Mouse (Mus musculus) mouse trophoblast stem cell (cell line): Measurements from ENCODE around the gene Grb2.

Experiments
- in situ Hi-C, 2 experiments: fragments of 300-500 bp; cut with MseI, MboI; formaldehyde crosslinking; loops; 2 replicates in 1 of 2; 3 replicates in 1 of 2; pipeline ENCODE4 v1.15.1; 2025

Gene Grb2

GRCm38 (mm10) chr11:115689137-115689915 lies 19.1 kb downstream of the Grb2 start:
- in situ Hi-C loops, result no loop called here

DNA sequence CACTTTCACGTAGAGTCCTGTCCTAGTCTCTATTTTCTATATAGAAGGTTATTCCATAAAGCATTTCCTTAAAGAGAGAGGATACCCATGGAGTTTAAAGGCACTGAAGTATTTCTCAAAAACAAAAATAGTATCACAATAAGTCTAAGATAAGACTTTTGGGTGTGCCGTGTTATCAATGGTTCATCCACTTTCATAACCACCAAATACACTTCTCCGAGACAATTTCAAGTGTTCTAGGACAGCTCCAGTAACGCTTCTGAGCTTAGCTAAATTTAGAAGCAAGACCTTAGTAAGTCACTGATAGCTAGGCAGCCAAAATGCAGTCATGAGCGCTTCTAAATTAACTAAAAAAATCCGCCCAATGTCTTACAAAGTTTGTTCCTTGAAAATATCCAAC lies 22.0 kb downstream of the Grb2 start:
- in situ Hi-C loops, result no loop called here

DNA sequence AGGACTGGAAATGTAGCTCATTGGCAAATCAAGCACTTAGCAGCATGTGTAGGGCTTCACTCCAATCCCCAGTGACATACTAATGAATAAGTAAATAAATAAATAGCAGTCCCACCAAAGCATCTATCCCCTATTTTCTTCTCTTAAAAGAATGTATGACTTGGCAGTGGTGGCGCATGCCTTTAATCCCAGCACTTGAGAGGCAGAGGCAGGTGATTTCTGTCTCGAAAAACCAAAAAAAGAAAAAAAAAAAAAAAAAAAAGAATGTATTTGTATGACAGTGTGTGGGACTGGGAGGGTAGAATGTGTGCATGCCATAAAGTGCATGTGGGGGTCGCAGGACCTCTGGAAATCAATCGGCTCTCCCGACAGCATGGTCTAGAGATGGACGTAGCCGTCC lies 22.4 kb downstream of the Grb2 start:
- in situ Hi-C loops, result no loop called here

DNA sequence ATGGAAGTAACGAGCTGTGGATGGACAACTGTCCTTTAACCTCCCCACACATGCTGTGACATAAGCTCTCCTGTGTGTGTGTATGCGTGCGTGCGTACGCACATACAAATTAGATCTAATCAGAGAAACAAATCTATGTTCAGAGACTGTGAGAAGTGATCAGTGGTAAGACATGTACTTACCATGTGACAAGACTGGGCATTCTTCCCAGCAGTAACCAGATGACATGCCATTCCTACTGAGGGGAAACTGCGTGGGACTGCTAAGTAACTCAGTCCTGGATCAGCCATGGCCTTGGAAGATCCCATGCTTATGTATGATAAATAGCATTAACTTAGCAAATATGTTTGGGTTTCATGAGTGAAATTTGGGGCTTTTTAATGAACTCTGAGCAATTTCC lies 23.5 kb downstream of the Grb2 start:
- in situ Hi-C loops, result no loop called here

DNA sequence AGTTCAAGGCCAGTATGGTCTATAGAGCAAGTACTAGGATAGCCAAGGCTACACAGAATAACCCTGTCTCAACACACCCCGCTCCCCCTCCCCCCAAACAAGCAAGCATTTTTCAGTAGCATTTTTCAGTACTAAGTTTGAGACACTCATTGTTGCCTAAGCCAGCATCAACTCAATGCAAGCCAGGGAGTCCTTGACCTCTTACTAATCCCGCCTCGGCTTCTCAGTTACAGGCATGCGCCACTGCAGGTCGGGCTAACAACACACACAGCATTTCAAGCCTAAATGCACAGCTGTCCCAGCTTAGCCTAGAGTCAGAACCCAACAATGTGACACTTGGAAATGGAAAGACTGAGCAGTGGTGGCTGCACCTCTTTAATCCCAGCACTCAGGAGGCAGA lies 25.1 kb downstream of the Grb2 start:
- in situ Hi-C loops, result no loop called here

DNA sequence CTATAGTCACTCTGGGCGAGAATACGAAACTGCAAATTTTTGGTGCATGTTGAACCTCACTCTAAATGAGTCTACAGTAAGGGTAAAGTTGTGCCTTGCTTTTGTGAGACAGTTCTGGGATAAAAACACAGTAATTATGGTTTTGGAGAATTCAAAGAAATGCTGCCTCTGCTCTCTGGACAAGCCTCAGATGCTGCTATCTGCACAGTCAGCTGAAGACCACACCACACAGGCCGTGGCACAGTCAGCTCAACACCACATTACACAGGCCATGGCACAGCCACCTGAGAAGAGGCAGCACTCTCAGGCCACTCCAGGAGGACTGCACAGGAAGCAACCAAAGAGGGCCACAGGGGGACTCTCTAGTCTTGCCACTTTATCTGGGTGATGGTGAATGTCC lies 26.0 kb downstream of the Grb2 start:
- in situ Hi-C loops, result no loop called here

DNA sequence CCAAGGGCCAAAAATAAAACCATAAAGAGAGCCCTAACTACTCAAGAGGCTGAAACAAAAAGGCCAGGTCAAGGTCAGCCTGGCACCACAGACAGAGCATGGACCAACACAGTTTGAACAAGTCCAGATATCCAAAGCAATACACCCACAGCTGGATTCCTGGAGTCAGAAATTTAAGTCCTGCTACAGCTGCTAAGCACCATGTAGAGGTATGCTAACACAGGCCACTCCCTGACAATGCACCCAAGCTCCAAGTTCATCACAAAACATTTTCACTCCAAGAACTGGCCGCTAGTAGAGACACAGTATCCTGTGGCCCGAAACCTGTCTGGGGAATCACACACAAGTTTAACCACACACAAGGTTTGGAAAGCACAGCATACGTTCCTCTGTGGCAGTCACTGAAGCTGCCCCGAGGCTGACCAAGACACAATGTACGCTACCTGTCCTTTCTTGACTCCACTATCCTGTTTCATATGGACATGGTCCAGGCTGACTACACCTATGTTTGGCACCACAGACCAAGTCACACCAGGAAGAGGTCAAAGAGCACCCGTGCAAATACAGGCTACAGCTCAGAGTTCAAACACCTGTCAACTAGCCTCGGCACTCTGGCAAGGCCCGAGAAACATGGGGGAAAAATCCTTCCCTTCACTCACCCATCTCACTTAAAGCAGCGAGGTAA lies 28.7 kb downstream of the Grb2 start:
- in situ Hi-C loops, result no loop called here

GRCm38 (mm10) chr11:115678861-115679260 lies 29.5 kb downstream of the Grb2 start:
- in situ Hi-C loops, result no loop called here

DNA sequence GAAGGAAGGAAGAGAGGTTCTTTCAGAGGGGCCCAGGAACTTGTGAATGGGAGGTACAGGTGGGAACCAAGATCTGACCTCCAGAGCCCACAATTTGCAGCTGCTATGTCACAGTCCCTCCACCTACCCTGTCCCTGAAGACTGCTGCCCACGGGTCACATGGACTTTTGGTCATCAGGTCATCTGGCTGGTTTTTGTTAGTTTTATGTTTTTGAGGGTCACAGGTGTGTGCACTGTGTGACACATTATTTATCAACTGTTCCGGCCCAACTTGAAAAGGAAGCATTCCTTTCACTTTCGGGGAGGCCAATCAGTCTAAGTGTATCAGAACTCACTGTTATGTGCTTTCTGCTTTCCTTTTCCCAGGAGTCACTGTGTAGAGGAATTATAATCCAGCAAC lies 30.9 kb downstream of the Grb2 start:
- in situ Hi-C loops, result no loop called here

GRCm38 (mm10) chr11:115676738-115677137 lies 31.7 kb downstream of the Grb2 start:
- in situ Hi-C loops, result no loop called here

- in situ Hi-C loops, result no loop called here
Observed at GRCm38 (mm10) chr11:115674235-115674865, 34.0 kb downstream of the Grb2 start.

DNA sequence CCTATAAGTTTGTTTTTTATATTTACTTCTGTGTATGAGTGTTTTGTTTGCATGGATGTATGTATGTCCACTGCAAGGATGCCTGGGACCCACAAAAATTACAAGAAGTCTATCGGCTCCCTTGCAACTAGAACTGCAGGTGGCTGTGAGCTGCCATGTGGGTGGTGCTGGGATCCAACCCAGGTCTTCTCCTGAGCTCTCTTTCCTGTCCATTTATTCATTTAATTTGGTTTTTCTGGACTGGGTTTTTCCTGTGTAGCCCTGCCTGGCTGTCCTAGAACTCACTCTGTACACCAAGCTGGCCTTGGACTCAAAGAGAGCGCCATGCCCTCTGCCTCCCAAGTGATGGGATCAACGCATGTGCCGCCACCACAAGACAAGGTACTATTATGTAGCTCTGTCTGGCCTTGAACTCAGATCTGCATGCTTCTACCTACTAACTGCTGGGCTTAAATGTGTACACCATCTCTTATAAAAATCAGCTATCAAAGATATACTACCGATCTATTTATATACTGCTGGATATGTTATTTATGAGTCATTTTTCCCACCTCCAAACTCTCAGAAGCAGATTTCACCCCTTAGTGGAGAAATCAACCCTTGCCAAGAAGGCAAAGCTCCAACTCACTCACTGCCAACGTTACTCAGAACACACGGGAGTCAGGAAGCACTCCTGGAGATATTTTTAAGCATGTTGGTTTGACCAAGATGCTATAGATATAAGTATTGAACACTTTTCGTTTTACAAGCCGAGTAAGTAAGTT lies 34.7 kb downstream of the Grb2 start:
- in situ Hi-C loops, result no loop called here

DNA sequence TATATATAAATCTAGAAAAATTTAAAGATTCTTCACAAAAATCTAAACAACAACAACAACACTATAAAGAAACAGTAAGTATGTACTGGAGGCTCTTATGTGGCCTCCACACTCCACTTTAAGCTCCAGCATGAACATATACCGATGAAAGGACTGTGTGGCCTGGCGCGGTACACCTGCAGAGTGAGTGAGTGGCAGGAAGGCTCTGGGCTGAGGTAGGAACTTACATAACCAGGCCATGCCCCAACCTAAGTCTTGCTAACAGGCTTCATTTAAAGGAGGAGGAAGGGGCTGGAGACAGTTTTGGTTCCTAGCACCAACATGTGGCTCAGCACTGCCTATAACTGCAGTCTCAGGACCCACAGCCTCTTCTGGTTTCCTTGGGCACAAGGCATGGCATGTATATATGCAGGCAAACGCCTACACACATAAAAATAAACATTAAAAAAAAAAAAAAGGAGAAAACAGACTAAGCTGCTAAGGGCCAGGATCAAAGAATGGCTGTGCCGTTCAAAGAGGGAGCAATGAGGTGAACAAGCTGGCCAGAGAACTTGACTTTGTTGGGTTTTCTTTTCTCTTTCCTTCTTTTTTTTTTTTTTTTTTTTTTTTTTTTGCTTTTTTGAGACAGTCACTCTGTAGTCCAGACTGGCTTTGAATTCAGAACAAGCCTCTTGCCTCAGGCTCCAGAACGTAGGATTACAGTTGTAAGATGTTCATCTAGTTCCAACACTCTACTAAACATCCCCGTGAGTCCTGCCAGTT lies 36.0 kb downstream of the Grb2 start:
- in situ Hi-C loops, result no loop called here

- in situ Hi-C loops, result no loop called here
Observed at GRCm38 (mm10) chr11:115670451-115671050, 37.8 kb downstream of the Grb2 start.

DNA sequence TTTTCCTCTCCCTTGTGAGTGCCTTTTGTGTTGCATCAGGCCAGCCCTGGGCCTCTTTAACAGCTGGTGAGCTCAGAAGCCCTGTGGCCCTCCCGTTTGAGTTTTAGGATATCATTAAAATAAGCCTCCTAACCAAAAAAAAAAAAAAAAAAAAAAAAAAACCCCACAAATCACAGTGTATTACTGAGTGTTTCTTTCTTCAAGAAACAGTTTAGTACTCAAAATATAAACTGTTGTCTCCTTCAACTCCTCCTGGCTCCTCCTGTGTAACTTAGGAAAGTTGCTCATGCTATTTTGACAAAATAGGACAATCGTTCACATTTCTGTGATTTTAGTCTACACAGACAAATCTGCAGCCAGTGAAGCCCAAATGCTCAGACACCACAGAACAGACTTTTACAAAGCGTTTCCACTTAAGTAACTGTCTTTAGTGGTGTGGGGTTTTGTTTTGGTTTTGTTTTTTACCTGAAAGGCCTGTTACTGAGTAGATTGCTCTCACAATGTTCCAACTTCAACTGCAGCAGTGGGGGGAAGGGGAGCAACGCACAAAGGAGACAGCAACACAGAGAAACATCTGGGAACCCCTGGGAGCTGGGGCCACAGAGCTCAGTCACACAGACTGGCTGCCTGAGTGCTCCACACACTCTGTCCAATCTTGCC lies 44.6 kb downstream of the Grb2 start:
- in situ Hi-C loops, result no loop called here

GRCm38 (mm10) chr11:115660376-115660775 lies 48.0 kb downstream of the Grb2 start:
- in situ Hi-C loops, result no loop called here

DNA sequence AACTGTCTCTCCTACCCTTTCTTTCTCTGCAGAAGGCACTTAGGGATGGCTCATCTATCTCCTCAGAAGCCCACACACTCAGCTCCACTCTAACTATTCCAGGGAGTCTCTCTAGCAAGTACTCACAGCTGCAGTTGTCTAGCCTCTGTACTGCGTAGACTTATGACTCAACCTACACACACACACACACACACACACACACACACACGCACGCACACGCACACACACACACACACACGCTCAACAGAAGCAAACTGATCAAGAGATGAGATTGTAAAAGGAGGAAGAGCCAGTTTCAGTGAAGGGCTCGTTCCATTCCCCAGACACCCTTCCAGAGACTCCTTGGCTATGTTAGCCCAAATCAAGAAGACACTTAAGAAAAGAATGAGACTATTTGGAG lies 49.9 kb downstream of the Grb2 start:
- in situ Hi-C loops, result no loop called here

GRCm38 (mm10) chr11:115654128-115654527 lies 54.3 kb downstream of the Grb2 start:
- in situ Hi-C loops, result no loop called here

- in situ Hi-C loops, result no loop called here
Observed at GRCm38 (mm10) chr11:115653194-115653593, 55.2 kb downstream of the Grb2 start.

DNA sequence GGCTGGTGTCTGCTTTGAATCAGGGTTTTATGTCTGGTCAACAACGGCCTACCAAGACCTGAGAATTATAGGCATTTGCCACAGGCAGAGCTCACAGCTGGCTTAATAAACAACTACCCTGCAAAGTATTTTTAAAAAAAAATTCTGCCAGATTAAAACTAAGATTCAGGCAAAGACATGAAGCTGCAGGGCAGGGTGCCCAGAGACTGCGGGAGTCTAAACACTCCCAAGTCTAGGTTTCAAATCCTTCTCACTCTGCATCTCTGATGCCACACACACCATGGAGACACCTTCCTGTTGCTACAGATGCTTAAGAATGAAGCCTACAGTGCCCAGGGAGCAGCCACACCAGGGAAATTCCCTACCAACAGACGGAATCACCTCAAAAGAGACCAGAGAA lies 56.7 kb downstream of the Grb2 start:
- in situ Hi-C loops, result no loop called here
